Mouse (Mus musculus) thymus, postnatal 0 days (tissue): ENCODE measurements around the gene Slc6a1. TPM values are rescaled to one million over a fixed set of nuclear protein-coding genes. Genes with fewer than 3 reads are reported as not detected.
A peak's percentile ranks its signal among the peaks of the same experiment; 100 is the strongest.

Experiments used
- DNase-seq: peaks from one replicate; pipeline ENCODE4 v3.0.0-alpha.2; 2015; ENCODE audit warnings: low spot score
- polyA plus RNA-seq: library from polyadenylated mRNA; unstranded; fragments of >200 nt; fragmentation: Nextera tagmentation; extraction: Ambion mirVana; gene quantifications from 2 replicates; pipeline ENCODE4 v1.2.1, GENCODE M21; 2015

Slc6a1 gene
- polyA plus RNA-seq: 0.08 and 0.10 TPM in 2 replicates

DNA sequence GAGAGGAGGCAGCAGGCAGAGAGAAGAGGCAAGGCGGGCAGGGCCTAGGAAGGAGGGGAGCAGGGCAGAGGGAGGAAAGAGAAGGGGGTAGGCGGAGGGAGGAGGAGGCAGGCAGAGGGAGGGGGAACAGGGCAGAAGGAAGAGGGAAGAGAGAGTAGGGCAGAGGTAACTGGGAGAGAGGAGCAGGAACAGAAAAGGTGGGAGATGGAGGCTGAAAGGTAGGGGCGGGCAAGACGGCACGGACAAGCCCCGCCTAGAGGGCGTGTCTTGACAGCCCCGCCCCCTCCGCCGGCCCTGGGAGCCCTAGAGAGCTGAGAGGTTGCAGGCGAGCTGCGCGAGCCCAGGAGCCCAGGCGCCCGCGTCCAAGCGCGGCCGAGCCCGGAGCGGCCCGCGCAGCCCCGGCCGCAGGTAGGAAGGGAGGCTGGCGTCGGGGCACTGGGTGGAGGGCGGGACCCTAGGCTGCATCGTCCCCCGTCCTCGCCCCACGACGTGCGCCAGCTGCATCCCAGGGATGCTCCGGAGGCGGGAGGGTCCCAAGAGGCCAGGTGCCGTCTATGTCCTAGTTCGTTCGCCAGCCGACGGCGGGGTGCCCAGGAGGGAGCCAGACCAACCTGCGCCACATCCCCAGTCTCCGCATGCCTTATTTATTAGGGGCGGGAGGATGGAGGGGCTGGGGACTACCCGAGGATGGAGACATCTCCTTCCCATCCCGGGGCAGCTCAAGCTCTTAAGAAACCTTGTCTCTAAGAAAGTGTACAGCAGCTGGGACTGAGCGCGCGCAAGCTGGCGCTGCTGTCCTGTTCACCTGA is at the start of gene Slc6a1:
Slc6a1 (plus strand) TSS at position 167 of the 809 bp plus-strand sequence.
- peak; percentile 5 for DNase-seq

- no peak for DNase-seq
Measured at GRCm38 (mm10) chr6:114238892-114239644, 43.4 kb upstream of the Slc6a1 start.

DNA sequence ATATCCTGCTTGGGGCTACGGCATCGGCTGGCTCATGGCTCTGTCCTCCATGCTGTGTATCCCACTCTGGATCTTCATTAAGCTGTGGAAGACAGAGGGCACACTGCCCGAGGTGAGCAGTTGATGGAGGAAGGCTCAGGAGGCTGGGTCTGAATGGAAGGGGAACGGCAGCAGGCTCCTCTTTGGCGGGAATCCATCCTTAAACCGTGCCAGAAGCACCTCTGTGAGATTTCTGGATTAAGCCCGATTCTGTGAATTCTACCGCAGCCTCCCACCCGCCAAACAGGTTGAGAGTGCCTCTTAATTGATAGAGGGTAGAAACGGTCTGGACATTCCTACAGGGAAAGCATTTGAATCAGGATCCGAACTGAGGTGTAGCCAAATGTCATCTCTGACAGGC is 36.8 kb upstream of the Slc6a1 start:
- DNase-seq: no peak

DNA sequence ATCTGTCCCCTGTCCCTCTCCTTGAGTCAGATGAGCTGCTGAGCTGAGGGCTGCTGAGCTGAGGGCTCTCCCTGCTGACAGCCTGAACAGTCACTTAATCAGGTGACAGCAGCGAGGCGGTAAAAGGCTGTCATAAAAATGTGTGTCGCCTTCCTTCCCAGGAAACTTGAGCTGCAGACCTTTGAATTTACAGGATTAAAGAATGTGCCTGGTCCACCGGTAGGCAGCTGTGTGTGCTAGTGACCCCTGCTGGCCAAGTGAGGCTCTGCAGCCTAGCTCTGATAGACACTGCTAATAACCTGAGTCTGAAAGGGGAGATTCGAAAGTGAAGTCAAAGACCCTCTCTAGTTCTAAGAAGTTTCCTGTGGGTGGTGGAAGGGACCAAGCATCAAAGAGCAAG is 32.1 kb upstream of the Slc6a1 start:
- peak; percentile 54 for DNase-seq

GRCm38 (mm10) chr6:114254927-114255326 is 27.5 kb upstream of the Slc6a1 start:
- DNase-seq: no peak

DNA sequence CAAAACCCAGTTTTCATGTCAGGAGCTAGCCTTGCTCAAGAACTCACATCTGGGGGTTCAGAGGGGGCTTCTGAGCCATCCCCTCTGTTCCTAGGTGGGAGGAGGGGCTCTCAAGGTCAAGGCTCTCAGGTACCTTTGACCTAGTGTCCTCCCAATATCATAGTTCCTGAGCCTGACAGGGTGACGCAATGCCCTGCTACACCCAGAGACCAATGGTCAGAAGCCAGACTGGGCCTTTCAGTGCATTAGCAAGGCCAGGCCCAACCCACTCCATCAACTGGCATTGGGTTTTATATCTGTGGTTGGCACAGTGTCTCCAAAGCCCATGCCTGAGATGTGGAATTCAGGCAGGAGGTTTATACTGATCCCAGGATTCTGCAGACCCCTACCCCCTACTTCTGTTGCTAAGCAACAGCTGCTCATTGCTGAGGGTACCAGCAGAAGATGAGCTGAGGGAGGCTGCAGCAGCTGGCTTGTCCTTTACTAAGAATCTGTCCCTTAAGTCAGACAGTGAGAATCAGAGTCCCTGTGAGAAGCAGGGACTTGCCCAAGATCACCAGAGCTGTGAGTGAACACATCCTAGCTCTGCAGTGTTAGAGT is 24.6 kb upstream of the Slc6a1 start:
- no peak for DNase-seq

GRCm38 (mm10) chr6:114258661-114259193 is 23.7 kb upstream of the Slc6a1 start:
- DNase-seq: no peak

DNA sequence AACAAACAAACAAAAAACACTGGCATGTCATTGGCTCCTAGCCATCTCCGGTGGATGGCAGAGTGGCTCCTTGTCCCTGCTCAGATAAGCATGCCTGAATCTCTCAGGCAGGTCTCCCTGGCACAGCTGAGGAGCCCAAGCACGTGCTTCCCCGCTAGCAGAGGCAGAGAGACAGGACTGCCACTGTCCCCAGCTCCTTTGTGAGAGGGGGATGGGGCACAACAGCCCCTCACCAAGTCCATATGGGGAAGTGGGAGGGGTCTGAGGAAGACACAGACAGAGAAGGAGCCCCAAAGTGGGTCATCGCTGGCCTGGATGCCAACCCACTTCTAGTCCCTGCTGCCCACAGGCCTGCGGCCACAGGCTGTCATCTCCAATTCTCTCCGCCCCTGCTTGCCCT is 20.8 kb upstream of the Slc6a1 start:
- no peak for DNase-seq

DNA sequence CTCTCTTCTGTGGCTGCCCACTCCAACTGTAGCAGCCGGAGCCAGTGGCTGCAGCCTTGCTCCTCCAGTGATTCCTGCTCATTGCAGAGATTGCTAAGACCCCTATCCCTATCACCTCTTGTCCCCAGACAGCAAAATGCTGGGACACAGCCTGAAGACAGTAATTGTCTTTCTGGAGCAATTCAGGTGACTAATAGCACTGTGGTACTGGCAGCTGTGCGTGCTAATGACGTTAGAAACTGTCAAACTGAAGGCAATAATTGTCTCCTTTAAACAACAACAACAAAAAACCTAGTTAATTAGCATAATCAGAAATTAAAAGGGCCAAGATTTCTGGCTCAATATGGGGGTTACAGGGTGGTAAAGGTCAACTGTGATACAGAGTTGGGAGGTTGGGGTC is 18.4 kb upstream of the Slc6a1 start:
- DNase-seq: no peak

DNA sequence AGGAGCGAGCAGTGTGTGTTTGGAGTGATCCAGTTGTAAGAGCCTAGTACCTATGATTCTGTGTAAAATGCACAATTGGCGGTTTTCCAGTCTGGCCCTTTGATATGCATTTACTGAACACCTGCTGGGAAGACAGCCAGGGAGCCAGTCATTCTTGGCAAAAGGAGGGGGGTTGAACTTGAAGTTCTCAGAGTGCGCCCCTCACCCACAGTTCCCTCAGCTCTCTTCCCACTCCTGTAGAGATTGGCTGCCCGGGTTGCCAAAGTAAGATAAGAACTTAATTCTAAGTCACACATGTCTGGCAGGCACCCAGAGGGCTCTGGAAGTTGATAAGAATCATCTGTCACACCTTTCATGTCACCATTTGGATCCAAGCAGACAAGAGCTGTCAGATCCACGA is 18.0 kb upstream of the Slc6a1 start:
- DNase-seq: no peak

GRCm38 (mm10) chr6:114266273-114266672 is 16.2 kb upstream of the Slc6a1 start:
- DNase-seq: no peak

DNA sequence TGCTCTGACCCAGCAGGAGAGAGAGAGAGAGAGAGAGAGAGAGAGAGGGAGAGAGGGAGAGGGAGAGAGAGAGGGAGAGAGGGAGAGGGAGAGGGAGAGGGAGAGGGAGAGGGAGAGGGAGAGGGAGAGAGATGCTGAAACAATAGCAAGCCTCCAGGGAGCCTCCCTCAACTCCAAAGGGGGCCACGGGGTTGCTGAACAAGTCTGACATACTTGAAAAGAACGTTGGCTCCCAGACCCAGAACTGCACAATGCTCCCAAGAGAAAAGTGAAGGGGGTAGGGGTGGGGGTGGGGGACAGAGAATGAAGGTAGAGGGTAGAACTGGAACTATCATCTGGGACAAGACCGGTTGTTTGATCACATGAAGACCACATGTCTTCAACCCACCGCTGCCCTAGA is 14.5 kb upstream of the Slc6a1 start:
- no peak for DNase-seq

GRCm38 (mm10) chr6:114269589-114269988 is 12.8 kb upstream of the Slc6a1 start:
- no peak for DNase-seq

- no peak for DNase-seq
Measured at GRCm38 (mm10) chr6:114270799-114271198, 11.6 kb upstream of the Slc6a1 start.

- no peak for DNase-seq
Measured at GRCm38 (mm10) chr6:114272279-114272678, 10.2 kb upstream of the Slc6a1 start.

DNA sequence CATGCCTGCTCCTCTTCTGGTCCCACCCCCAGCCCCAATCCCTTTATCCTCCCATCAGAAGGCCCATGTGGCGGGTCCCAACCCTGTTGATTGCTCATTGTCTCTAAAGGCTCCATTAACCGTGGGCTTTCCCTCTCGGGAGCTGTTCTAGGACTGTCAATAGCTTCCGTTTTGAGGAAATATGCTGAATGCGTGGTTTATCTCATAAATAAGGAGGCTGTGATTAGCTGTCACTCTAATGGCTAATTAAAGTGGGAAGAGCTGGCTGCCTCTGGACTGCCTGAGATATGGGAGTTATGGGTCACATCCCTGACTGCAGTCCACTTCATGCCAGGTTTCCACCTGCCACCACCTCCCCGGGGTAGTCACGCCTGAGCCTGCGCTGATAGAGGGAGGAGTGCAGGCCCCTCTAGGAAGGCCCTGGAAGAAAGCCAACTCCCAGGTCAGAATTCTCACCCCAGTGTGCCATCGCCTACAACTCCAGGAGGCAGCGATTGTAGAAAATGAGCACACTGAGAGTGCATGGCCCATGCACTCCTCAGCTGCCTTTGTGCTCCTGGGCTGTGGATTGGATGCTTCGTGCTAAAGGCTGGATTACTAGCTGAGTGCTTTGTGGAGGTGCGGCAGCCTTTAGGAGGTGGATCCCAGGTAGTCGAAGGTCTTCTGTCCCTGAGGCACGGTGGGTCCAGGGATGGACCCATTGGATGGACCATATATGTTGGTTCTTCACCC is 8.3 kb upstream of the Slc6a1 start:
- no peak for DNase-seq

DNA sequence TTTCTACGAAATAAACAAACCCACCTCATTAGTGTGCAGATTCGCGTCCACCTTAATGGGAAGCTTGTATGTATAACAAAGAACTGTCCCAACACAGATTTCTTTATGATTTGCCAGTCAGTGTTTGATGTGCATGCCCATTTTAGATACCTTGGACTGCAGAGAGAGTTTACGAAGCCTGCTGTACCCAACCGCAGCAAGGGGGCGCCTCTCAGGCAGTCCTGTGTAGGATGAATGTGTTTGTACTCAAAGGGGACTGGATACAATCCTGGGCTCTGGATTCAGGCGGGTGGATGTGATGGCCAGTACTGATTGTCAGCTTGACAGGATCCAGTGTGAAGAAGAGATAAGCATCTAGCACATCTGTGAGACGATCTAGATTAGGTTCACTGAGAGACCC is 6.6 kb upstream of the Slc6a1 start:
- DNase-seq: no peak

GRCm38 (mm10) chr6:114283278-114283770 is 889 bp downstream of the Slc6a1 start:
- DNase-seq: no peak

- DNase-seq: no peak
Measured at GRCm38 (mm10) chr6:114283927-114284703, 1.7 kb downstream of the Slc6a1 start.

- no peak for DNase-seq
Measured at GRCm38 (mm10) chr6:114285424-114285823, 3.0 kb downstream of the Slc6a1 start.
